Mouse (Mus musculus) Patski (cell line): ENCODE measurements around the gene Hlcs. TPM values are rescaled to one million over a fixed set of nuclear protein-coding genes. Genes with fewer than 3 reads are reported as not detected.

Experiments
- ATAC-seq: fragments of 100-300 bp; one replicate; pipeline ENCODE4 v1.8.0; 2021
- CTCF ChIA-PET: fragments of 350-600 bp; sonication (Branson Sonifier 250); formaldehyde crosslinking; loops from one replicate; lab custom pipeline; 2022; ENCODE audit warnings: inconsistent platforms; lab: Charles Lee
- POLR2A ChIA-PET: fragments of 350-600 bp; sonication (Branson Sonifier 250); formaldehyde crosslinking; loops from one replicate; lab custom pipeline; 2022; ENCODE audit warnings: antibody characterized with exemption, inconsistent platforms; lab: Charles Lee
- DNase-seq: peaks from one replicate; pipeline ENCODE4 v3.0.0-alpha.2; 2011; ENCODE audit warnings: low read depth, low spot score
- H3K27me3 ChIP-seq: fragments of 371-371 bp; one replicate; pipeline ENCODE4 v1.5.1; 2021
- CTCF ChIP-seq: fragments of 100-300 bp; IDR thresholded peaks from one replicate; pipeline ENCODE4 v1.5.1; 2021
- in situ Hi-C: fragments of 300-500 bp; cut with MboI; formaldehyde crosslinking; loops from 3 replicates; pipeline ENCODE4 v1.11.1; 2018; ENCODE audit warnings: low pct_unique_long_range_greater_than_20kb, mixed read lengths
- polyA plus RNA-seq: library from polyadenylated mRNA; unstranded; gene quantifications from one replicate; pipeline ENCODE4 v1.2.3, GENCODE M21; 2021

Gene Hlcs
- polyA plus RNA-seq, 1 experiment from 2014 or later, result 15.3 TPM

GRCm38 (mm10) chr16:94096479-94096878 lies 216.9 kb downstream of the Hlcs start:
- in situ Hi-C loops, result no loop called here
- H3K27me3 ChIP-seq, result peaks cover 2% of the 10 kb centered on the region
- POLR2A ChIA-PET, result no interaction called here
- DNase-seq (no peak), ATAC-seq (no peak)
- CTCF ChIA-PET, result no interaction called here
- no peak for TF ChIP-seq CTCF

GRCm38 (mm10) chr16:94095109-94095822 lies 218.1 kb downstream of the Hlcs start:
- ATAC-seq (no peak), DNase-seq (no peak)
- H3K27me3 ChIP-seq, result peaks cover 2% of the 10 kb centered on the region
- CTCF ChIA-PET, result no interaction called here
- TF ChIP-seq CTCF, result no peak
- in situ Hi-C loops, result no loop called here
- POLR2A ChIA-PET, result interaction anchor here (0.6 kb wide), 1 partner anchor 112 kb away, joined by 3 read pairs; no protein-coding TSS in a partner anchor

- DNase-seq, result no peak
- in situ Hi-C loops, result no loop called here
- ATAC-seq, result no peak
- H3K27me3 ChIP-seq, result peaks cover 2% of the 10 kb centered on the region
- no peak for TF ChIP-seq CTCF
- ChIA-PET POLR2A (interaction anchor here (0.6 kb wide), 1 partner anchor 113 kb away, joined by 3 read pairs; no protein-coding TSS in a partner anchor), CTCF (no interaction called here)
These were observed 218.9 kb downstream of the Hlcs start for GRCm38 (mm10) chr16:94094251-94095108.

GRCm38 (mm10) chr16:94093151-94093863 lies 220.1 kb downstream of the Hlcs start:
- DNase-seq (no peak), ATAC-seq (no peak)
- POLR2A ChIA-PET, result no interaction called here
- H3K27me3 ChIP-seq, result peaks cover 2% of the 10 kb centered on the region
- TF ChIP-seq CTCF, result no peak
- CTCF ChIA-PET, result interaction anchor here (1.1 kb wide), 1 partner anchor 11 kb away, joined by 3 read pairs; no protein-coding TSS in a partner anchor
- in situ Hi-C loops, result no loop called here

GRCm38 (mm10) chr16:94092511-94093150 lies 220.7 kb downstream of the Hlcs start:
- in situ Hi-C loops, result no loop called here
- H3K27me3 ChIP-seq, result peaks cover 2% of the 10 kb centered on the region
- CTCF ChIA-PET, result interaction anchor here (1.1 kb wide), 1 partner anchor 12 kb away, joined by 3 read pairs; no protein-coding TSS in a partner anchor
- no peak for ATAC-seq
- no peak for DNase-seq
- POLR2A ChIA-PET, result no interaction called here
- TF ChIP-seq CTCF, result no peak

- H3K27me3 ChIP-seq, result peaks cover 2% of the 10 kb centered on the region
- TF ChIP-seq CTCF, result no peak
- DNase-seq, result no peak
- in situ Hi-C loops, result no loop called here
- CTCF ChIA-PET, result interaction anchor here (1.3 kb wide), 1 partner anchor 10 kb away, joined by 3 read pairs; no protein-coding TSS in a partner anchor
- ATAC-seq, result no peak
- POLR2A ChIA-PET, result no interaction called here
These were observed 224.3 kb downstream of the Hlcs start for GRCm38 (mm10) chr16:94088819-94089692.

GRCm38 (mm10) chr16:94088226-94088748 lies 225.1 kb downstream of the Hlcs start:
- DNase-seq (no peak), ATAC-seq (no peak)
- ChIA-PET CTCF (interaction anchor here (1.3 kb wide), 1 partner anchor 11 kb away, joined by 3 read pairs; no protein-coding TSS in a partner anchor), POLR2A (interaction anchor here (0.6 kb wide), 1 partner anchor 1569 kb away, joined by 3 read pairs; no protein-coding TSS in a partner anchor)
- no peak for TF ChIP-seq CTCF
- H3K27me3 ChIP-seq, result peaks cover 2% of the 10 kb centered on the region
- in situ Hi-C loops, result no loop called here

GRCm38 (mm10) chr16:94087570-94088225 lies 225.7 kb downstream of the Hlcs start:
- peaks cover 2% of the 10 kb centered on the region for H3K27me3 ChIP-seq
- in situ Hi-C loops, result no loop called here
- TF ChIP-seq CTCF, result no peak
- ChIA-PET POLR2A (interaction anchor here (0.6 kb wide), 1 partner anchor 1570 kb away, joined by 3 read pairs; no protein-coding TSS in a partner anchor), CTCF (interaction anchor here (1.3 kb wide), 1 partner anchor 12 kb away, joined by 3 read pairs; no protein-coding TSS in a partner anchor)
- DNase-seq (no peak), ATAC-seq (no peak)
